Mouse (Mus musculus) midbrain, embryonic 16.5 days (tissue): ENCODE results near the gene Olfr275. TPM values are rescaled to one million over a fixed set of nuclear protein-coding genes. Genes with fewer than 3 reads are reported as not detected.

Experiments
- ATAC-seq: fragments of 200-750 bp; cut with Nextera tagmentation; 2 replicates; pipeline ENCODE4 v1.8.0; 2017; ENCODE audit warnings: moderate TSS enrichment
- H3K27ac ChIP-seq: fragments of 300-500 bp; sonication (generic); 2 replicates; pipeline ENCODE4 v1.5.1; 2014; ENCODE audit warnings: mild to moderate bottlenecking, low read length, mixed read lengths
- H3K27me3 ChIP-seq: fragments of 300-500 bp; sonication (generic); 2 replicates; pipeline ENCODE4 v1.6.1; 2014; ENCODE audit warnings: low read depth, low read length, mixed read lengths; ENCODE audit not compliant: control insufficient read depth, insufficient read depth
- H3K36me3 ChIP-seq: fragments of 300-500 bp; sonication (generic); 2 replicates; pipeline ENCODE4 v1.6.1; 2014; ENCODE audit warnings: mild to moderate bottlenecking, low read length, moderate library complexity, mixed read lengths; ENCODE audit not compliant: control insufficient read depth, insufficient read depth
- H3K4me1 ChIP-seq: fragments of 300-500 bp; sonication (generic); 2 replicates; pipeline ENCODE4 v1.6.1; 2014; ENCODE audit warnings: mild to moderate bottlenecking, low read length, mixed read lengths; ENCODE audit not compliant: control insufficient read depth, insufficient read depth
- H3K4me2 ChIP-seq: fragments of 300-500 bp; sonication (generic); 2 replicates; pipeline ENCODE4 v1.6.1; 2014; ENCODE audit warnings: mild to moderate bottlenecking, low read length, mixed read lengths
- H3K4me3 ChIP-seq: fragments of 300-500 bp; sonication (generic); 2 replicates; pipeline ENCODE4 v1.5.1; 2014; ENCODE audit warnings: low read depth, mild to moderate bottlenecking, low read length, moderate library complexity, mixed read lengths
- H3K9ac ChIP-seq: fragments of 300-500 bp; sonication (generic); 2 replicates; pipeline ENCODE4 v1.6.1; 2014; ENCODE audit warnings: low read depth, low read length, mixed read lengths
- H3K9me3 ChIP-seq: fragments of 300-500 bp; sonication (generic); replicated peaks from 2 replicates; pipeline ENCODE4 v1.6.1; 2014; ENCODE audit warnings: mild to moderate bottlenecking, low read length, mixed read lengths; ENCODE audit not compliant: control insufficient read depth, poor library complexity, severe bottlenecking
- WGBS: fragments of 180-500 bp; shearing (Covaris S2); extraction: QIAGEN DNeasy Blood & Tissue Kit; methylation state at CpG from one replicate; pipeline ENCODE4 v1.1.7; 2014; 5-methylcytosine and 5-hydroxymethylcytosine counted together
- polyA plus RNA-seq: library from polyadenylated mRNA; unstranded; fragments of >200 nt; fragmentation: Nextera tagmentation; extraction: Ambion mirVana; gene quantifications from 2 replicates; pipeline ENCODE4 v1.2.1, GENCODE M21; 2015

Gene Olfr275
- polyA plus RNA-seq, 1 experiment from 2014 or later: not detected

- Histone ChIP-seq H3K9me3 (no peaks in the 10 kb centered on the region), H3K4me2 (no peak within 1 kb of the TSS), H3K9ac (no peak within 1 kb of the TSS), H3K27me3 (no peaks in the 10 kb centered on the region), H3K36me3 (no peaks in the 10 kb centered on the region), H3K4me3 (no peak within 1 kb of the TSS), H3K27ac (no peak within 1 kb of the TSS), H3K4me1 (no peaks in the 10 kb centered on the region)
- no peak for ATAC-seq
- WGBS: 74% methylated on average over 1 of the region's 1 CpGs
Observed at GRCm38 (mm10) chr4:52859136-52859535, 44.7 kb downstream of the Olfr275 start, which contains the start of gene Olfr273. Gene Olfr273 (minus strand): TSS chr4:52859236.

GRCm38 (mm10) chr4:52864156-52864555 is 49.8 kb downstream of the Olfr275 start:
- Histone ChIP-seq H3K36me3 (no peaks in the 10 kb centered on the region), H3K4me2 (no peak overlapping the region), H3K4me3 (no peak overlapping the region), H3K27ac (no peak overlapping the region), H3K9me3 (no peaks in the 10 kb centered on the region), H3K4me1 (no peaks in the 10 kb centered on the region), H3K27me3 (no peaks in the 10 kb centered on the region), H3K9ac (no peak overlapping the region)
- no peak for ATAC-seq
- WGBS: 94% methylated on average over 9 of the region's 9 CpGs

Other genes with a start within 250 kb of the Olfr275 start
- gene Toporsl, start 218.3 kb upstream of the Olfr275 start, polyA plus RNA-seq: not detected in 2 replicates
- gene Olfr273, start 44.6 kb downstream of the Olfr275 start, polyA plus RNA-seq: not detected in 2 replicates
- gene Olfr272, start 104.6 kb downstream of the Olfr275 start, polyA plus RNA-seq: not detected in 2 replicates
- not detected in 2 replicates for gene Olfr270, start 149.9 kb downstream of the Olfr275 start, polyA plus RNA-seq
- not detected in 2 replicates for gene Nipsnap3a, start 174.7 kb downstream of the Olfr275 start, polyA plus RNA-seq
- 186 and 194 TPM in 2 replicates for gene Nipsnap3b, start 197.3 kb downstream of the Olfr275 start, polyA plus RNA-seq